In the genomic region with DNA sequence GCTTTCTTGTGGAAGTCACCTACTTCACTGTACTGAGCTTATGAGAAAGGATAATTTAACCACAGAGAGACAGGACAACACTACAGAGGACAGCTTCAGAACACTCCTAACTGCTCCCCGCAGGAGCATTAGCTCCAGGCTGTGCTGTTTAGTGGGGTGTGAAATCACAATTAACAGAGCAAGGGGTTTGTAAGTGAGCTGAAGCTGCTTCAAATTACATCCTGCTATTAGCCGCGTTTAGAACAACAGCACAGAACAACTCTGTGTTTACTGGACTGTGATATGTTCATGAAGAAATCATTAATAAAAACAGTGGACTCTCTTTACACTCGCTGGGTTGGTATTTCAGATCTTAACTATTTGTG, we compare ENCODE assay signal across 12 mouse cellular contexts.
DNase-seq lines count a peak whose midpoint lies in the region; ATAC-seq lines count a peak whose summit lies in the region.
"Had no signal": no experiment of that assay in that cellular context is flagged by ENCODE, and none has a peak within 500 bp of the region (broad histone marks: within the 10 kb centered on the region; RNA-seq: fewer than 3 reads in every experiment).

No protein-coding gene starts in this region.

- H3K9me3 ChIP-seq in kidney, embryonic 15.5 days (replicated peaks) = no peaks in the 10 kb centered on the region
- no peaks in the 10 kb centered on the region for H3K9me3 ChIP-seq in hindbrain, embryonic 13.5 days
- H3K9me3 ChIP-seq in neural tube, embryonic 13.5 days = no peaks in the 10 kb centered on the region
- H3K9me3 ChIP-seq: limb, embryonic 13.5 days had no signal

- no peak for DNase-seq in kidney, adult 18-20 months
- peak; percentile 4 to 17 for DNase-seq in cerebellum, postnatal 25 days
- no peak for DNase-seq in adrenal gland, postnatal 36 days
- no peak for DNase-seq in testis, postnatal 14 days (ENCODE audit: low spot score)
- no peak for DNase-seq in left cerebral cortex, adult 18-20 months (ENCODE audit: low spot score in 2 of 2)
- DNase-seq: lung, postnatal 10 days had no signal

- H3K9ac ChIP-seq in kidney, embryonic 15.5 days = no peak overlapping the region
- no peak overlapping the region for H3K9ac ChIP-seq in hindbrain, embryonic 13.5 days
- H3K9ac ChIP-seq in neural tube, embryonic 13.5 days = no peak overlapping the region
- H3K9ac ChIP-seq: limb, embryonic 13.5 days had no signal

- H3K4me2 ChIP-seq in kidney, embryonic 15.5 days = 0 out of 2 replicates have a peak overlapping the region, but pooled peaks have one; percentile 18
- peak overlapping the region; percentile 19; the same call in 1 of the 2 replicates for H3K4me2 ChIP-seq in hindbrain, embryonic 13.5 days
- 0 out of 2 replicates have a peak overlapping the region, but pooled peaks have one; percentile 0 for H3K4me2 ChIP-seq in neural tube, embryonic 13.5 days
- H3K4me2 ChIP-seq: heart, embryonic 11.5 days; limb, embryonic 13.5 days had no signal

- H3K4me3 ChIP-seq in kidney, embryonic 15.5 days (replicated peaks) = no peak overlapping the region
- H3K4me3 ChIP-seq in hindbrain, embryonic 13.5 days = no peak overlapping the region
- no peak overlapping the region for H3K4me3 ChIP-seq in neural tube, embryonic 13.5 days
- H3K4me3 ChIP-seq: limb, embryonic 13.5 days had no signal

- 8% methylated on average over 4 of the region's 4 CpGs for WGBS in kidney, embryonic 15.5 days
- 6% methylated on average over 4 of the region's 4 CpGs for WGBS in hindbrain, embryonic 13.5 days
- WGBS in neural tube, embryonic 13.5 days = 4% methylated on average over 4 of the region's 4 CpGs

- H3K27me3 ChIP-seq in kidney, embryonic 15.5 days = no peaks in the 10 kb centered on the region
- H3K27me3 ChIP-seq in hindbrain, embryonic 13.5 days = no peaks in the 10 kb centered on the region
- H3K27me3 ChIP-seq in neural tube, embryonic 13.5 days = no peaks in the 10 kb centered on the region
- H3K27me3 ChIP-seq: limb, embryonic 13.5 days had no signal

- ATAC-seq in kidney, embryonic 15.5 days (replicated peaks; ENCODE audit: low FRiP score) = peak; percentile 97
- peak; percentile 93 for ATAC-seq in hindbrain, embryonic 13.5 days (ENCODE audit: low FRiP score)
- peak; percentile 94 for ATAC-seq in neural tube, embryonic 13.5 days (ENCODE audit: low read depth)
- ATAC-seq: CD4-positive, CD25-positive, alpha-beta regulatory T cell, adult 4 months had no signal

- H3K36me3 ChIP-seq in kidney, embryonic 15.5 days = no peaks in the 10 kb centered on the region
- no peaks in the 10 kb centered on the region for H3K36me3 ChIP-seq in hindbrain, embryonic 13.5 days
- H3K36me3 ChIP-seq in neural tube, embryonic 13.5 days = no peaks in the 10 kb centered on the region
- H3K36me3 ChIP-seq: limb, embryonic 13.5 days had no signal

- peak overlapping the region; percentile 77 for H3K27ac ChIP-seq in kidney, embryonic 15.5 days
- peak overlapping the region; percentile 69; the same call in 1 of the 2 replicates for H3K27ac ChIP-seq in hindbrain, embryonic 13.5 days
- H3K27ac ChIP-seq in neural tube, embryonic 13.5 days (replicated peaks) = peak overlapping the region; percentile 59
- H3K27ac ChIP-seq: limb, embryonic 13.5 days had no signal

- peaks cover 5% of the 10 kb centered on the region; the same call in 1 of the 2 replicates for H3K4me1 ChIP-seq in kidney, embryonic 15.5 days
- peaks cover 11% of the 10 kb centered on the region for H3K4me1 ChIP-seq in hindbrain, embryonic 13.5 days (replicated peaks)
- peaks cover 17% of the 10 kb centered on the region for H3K4me1 ChIP-seq in neural tube, embryonic 13.5 days (replicated peaks)
- H3K4me1 ChIP-seq: limb, embryonic 13.5 days had no signal

Comparison
In these comparisons a context has a peak if more than half of its experiments do, and no peak if none do; other contexts are left out.
1. DNase-seq: peak in cerebellum, postnatal 25 days (2 of 2); none in kidney, adult 18-20 months (single experiment), adrenal gland, postnatal 36 days (0 of 2), testis, postnatal 14 days (single experiment) and left cerebral cortex, adult 18-20 months (0 of 2).
2. Peak in every context shown above with its lines, with median percentiles within 50 percentile points of each other: ATAC-seq, H3K27ac ChIP-seq and H3K4me2 ChIP-seq.